Mouse (Mus musculus): ENCODE measurements at regions not wholly inside any gene's neighbourhood (a gene's known extent, or its start where the extent isn't known, plus 50 kb on each side); places are given as distances from the start of the nearest gene placed in this dataset.

DNA sequence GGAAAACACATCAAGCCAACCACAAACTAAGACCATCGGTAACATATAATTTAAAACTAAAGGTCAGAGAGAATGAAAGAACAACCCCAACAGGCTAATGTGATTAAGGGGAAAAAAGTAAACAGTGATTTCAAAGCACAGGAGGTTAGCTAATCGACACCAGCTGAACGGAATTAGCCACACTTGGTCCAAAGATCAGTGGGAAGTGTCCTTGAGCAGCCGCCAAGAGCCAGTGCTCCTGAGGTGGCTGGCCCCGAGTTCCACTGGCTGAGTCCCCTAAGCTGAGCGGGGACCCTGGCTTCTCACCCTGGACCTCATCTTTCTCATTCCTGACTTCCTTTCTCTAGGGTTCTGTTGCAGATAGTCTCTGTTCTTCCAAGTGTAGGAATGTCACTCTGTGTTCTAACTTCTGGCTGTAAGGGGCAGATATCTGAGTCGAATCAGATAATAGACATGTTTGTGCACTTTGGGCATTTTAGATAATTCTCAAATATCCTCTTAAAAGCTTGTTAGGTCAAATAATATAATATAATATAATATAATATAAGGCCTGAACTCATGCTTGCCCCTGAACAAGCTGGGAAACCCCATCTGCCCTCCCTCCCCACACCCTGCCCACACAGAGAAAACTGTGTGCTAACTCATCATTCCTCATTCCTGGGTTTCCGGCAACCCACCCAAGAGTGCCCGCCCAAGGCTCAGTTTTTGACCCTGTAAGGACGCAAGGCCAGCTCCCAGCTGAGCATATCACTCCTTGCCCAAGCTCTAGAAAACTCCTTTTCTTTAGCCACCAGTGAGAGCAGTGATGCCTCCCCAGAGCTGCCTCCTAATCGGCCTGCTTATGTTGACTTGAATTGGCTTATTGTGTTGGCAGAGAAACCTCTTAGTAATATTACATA is 137.3 kb upstream of the Krr1 start:
- no peak for DNase-seq (ENCODE audit: extremely low read depth)
- no peak overlapping the region for H3K27ac ChIP-seq (ENCODE audit: insufficient read depth, low read depth)
- in situ Hi-C loops (cut with MboI; ENCODE audit: low pct_ligation_motif_present, low pct_unique_long_range_greater_than_20kb, low sequenced_read_pairs): no loop called here
- TF ChIP-seq MAX (IDR thresholded peaks at IDR 0.05; ENCODE audit: low read length) (no peak), ZKSCAN1 (IDR thresholded peaks at IDR 0.05; ENCODE audit: borderline replicate concordance, low read depth, low read length) (no peak), JUN (IDR thresholded peaks at IDR 0.05; ENCODE audit: insufficient read depth, low read depth, low read length) (no peak), TBP (conservative IDR thresholded peaks at IDR 0.05; ENCODE audit: low read depth, low read length) (no peak), UBTF (IDR thresholded peaks at IDR 0.05; ENCODE audit: low read depth, low read length) (no peak), TCF12 (IDR thresholded peaks at IDR 0.05; ENCODE audit: low read depth, low read length) (no peak), JUND (conservative IDR thresholded peaks at IDR 0.05; ENCODE audit: low read depth, low read length) (no peak), EP300 (IDR thresholded peaks at IDR 0.05; ENCODE audit: low read length) (no peak), CHD2 (IDR thresholded peaks at IDR 0.05; ENCODE audit: low read length) (no peak), ZC3H11A (IDR thresholded peaks at IDR 0.05; ENCODE audit: low read depth, low read length) (no peak), E2F4 (IDR thresholded peaks at IDR 0.05; ENCODE audit: insufficient replicate concordance, low read depth, low read length) (no peak), MEF2A (IDR thresholded peaks at IDR 0.05; ENCODE audit: borderline replicate concordance, low read depth, low read length) (no peak), MAFK (IDR thresholded peaks at IDR 0.05; ENCODE audit: insufficient replicate concordance, low read length) (no peak), NRF1 (IDR thresholded peaks at IDR 0.05; ENCODE audit: low read depth, low read length) (no peak), BHLHE40 (IDR thresholded peaks at IDR 0.05; ENCODE audit: low read depth, low read length) (no peak), PAX5 (IDR thresholded peaks at IDR 0.05; ENCODE audit: low read length) (no peak), CHD1 (IDR thresholded peaks at IDR 0.05; ENCODE audit: low read depth, low read length) (no peak), POLR2A (IDR thresholded peaks at IDR 0.05; ENCODE audit: low read depth, low read length) (no peak)
- H3K9ac ChIP-seq (ENCODE audit: insufficient read depth, low read depth): no peak overlapping the region
- dilution Hi-C loops (cut with MboI; ENCODE audit: extremely low pct_ligation_motif_present, extremely low pct_unique_long_range_greater_than_20kb, low sequenced_read_pairs): no loop called here
- H3K4me2 ChIP-seq (ENCODE audit: insufficient read depth, low read depth, poor library complexity, severe bottlenecking): no peak overlapping the region
- H3K4me3 ChIP-seq (replicated peaks in 1 of 3; ENCODE audit: low read depth in 2 of 3, low read length in 2 of 3, poor library complexity in 1 of 3): no peak overlapping the region
- no peaks in the 10 kb centered on the region for H3K36me3 ChIP-seq (replicated peaks in 1 of 2; ENCODE audit: control insufficient read depth in 1 of 2, insufficient read depth in 1 of 2, low read length in 1 of 2)
- no peaks in the 10 kb centered on the region for H3K79me2 ChIP-seq (replicated peaks; ENCODE audit: control insufficient read depth, extremely low read depth, insufficient read depth, poor library complexity, severe bottlenecking)
- no peaks in the 10 kb centered on the region for H3K27me3 ChIP-seq (replicated peaks)
- H3K4me1 ChIP-seq (ENCODE audit: control insufficient read depth in 1 of 2, insufficient read depth in 2 of 2): no peaks in the 10 kb centered on the region; a peak in 1 of 4 replicates
- no peaks in the 10 kb centered on the region for H3K9me3 ChIP-seq (replicated peaks; ENCODE audit: low read length)

DNA sequence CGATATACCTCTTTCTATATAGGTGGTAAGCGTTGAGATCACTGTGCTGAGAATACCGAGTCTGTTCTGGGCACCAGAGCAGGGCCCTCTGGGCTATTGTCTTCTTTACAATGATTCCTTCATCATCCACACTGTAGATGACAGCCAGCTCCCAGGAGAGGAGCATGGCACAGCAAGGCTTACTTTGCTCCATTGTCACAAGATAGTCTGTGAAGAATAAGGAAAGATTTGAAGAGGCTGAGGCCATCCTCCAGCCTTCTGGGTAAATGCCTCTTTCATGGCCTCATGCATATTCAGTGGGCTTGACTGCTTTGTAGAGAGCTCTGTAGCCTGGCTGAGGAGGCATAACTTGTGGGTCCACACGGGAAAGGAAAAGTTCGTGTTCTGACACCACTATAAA is 136.3 kb upstream of the Krr1 start:
- no peak for DNase-seq (ENCODE audit: extremely low read depth)
- Histone ChIP-seq H3K36me3 (replicated peaks in 1 of 2; ENCODE audit: control insufficient read depth in 1 of 2, insufficient read depth in 1 of 2, low read length in 1 of 2) (no peaks in the 10 kb centered on the region), H3K9me3 (replicated peaks; ENCODE audit: low read length) (no peaks in the 10 kb centered on the region), H3K9ac (ENCODE audit: insufficient read depth, low read depth) (no peak overlapping the region), H3K27ac (ENCODE audit: insufficient read depth, low read depth) (no peak overlapping the region), H3K27me3 (replicated peaks) (no peaks in the 10 kb centered on the region), H3K4me1 (ENCODE audit: control insufficient read depth in 1 of 2, insufficient read depth in 2 of 2) (no peaks in the 10 kb centered on the region; a peak in 1 of 4 replicates), H3K4me3 (replicated peaks in 1 of 3; ENCODE audit: low read depth in 2 of 3, low read length in 2 of 3, poor library complexity in 1 of 3) (no peak overlapping the region), H3K4me2 (ENCODE audit: insufficient read depth, low read depth, poor library complexity, severe bottlenecking) (no peak overlapping the region), H3K79me2 (replicated peaks; ENCODE audit: control insufficient read depth, extremely low read depth, insufficient read depth, poor library complexity, severe bottlenecking) (no peaks in the 10 kb centered on the region)
- no peak for TF ChIP-seq JUND (conservative IDR thresholded peaks at IDR 0.05; ENCODE audit: low read depth, low read length)
- no peak for TF ChIP-seq IRF4 (IDR thresholded peaks at IDR 0.05; ENCODE audit: low read depth, low read length)
- TF ChIP-seq CHD1 (IDR thresholded peaks at IDR 0.05; ENCODE audit: low read depth, low read length): no peak
- no peak for TF ChIP-seq MXI1 (IDR thresholded peaks at IDR 0.05; ENCODE audit: low read depth, low read length)
- TF ChIP-seq RAD21 (IDR thresholded peaks at IDR 0.05; ENCODE audit: low read depth, low read length): no peak
- TF ChIP-seq USF1 (IDR thresholded peaks at IDR 0.05; ENCODE audit: low read depth, low read length): no peak
- TF ChIP-seq MAFK (IDR thresholded peaks at IDR 0.05; ENCODE audit: insufficient replicate concordance, low read length): no peak
- dilution Hi-C loops (cut with MboI; ENCODE audit: extremely low pct_ligation_motif_present, extremely low pct_unique_long_range_greater_than_20kb, low sequenced_read_pairs) (no loop called here), in situ Hi-C loops (cut with MboI; ENCODE audit: low pct_ligation_motif_present, low pct_unique_long_range_greater_than_20kb, low sequenced_read_pairs) (no loop called here)
